Mouse (Mus musculus): ENCODE data around the gene H60b. TPM values are rescaled to one million over a fixed set of nuclear protein-coding genes. Genes with fewer than 3 reads are reported as not detected.

The H60b gene
- polyA plus RNA-seq, 1 experiment from 2014 or later = 0.57 TPM

DNA sequence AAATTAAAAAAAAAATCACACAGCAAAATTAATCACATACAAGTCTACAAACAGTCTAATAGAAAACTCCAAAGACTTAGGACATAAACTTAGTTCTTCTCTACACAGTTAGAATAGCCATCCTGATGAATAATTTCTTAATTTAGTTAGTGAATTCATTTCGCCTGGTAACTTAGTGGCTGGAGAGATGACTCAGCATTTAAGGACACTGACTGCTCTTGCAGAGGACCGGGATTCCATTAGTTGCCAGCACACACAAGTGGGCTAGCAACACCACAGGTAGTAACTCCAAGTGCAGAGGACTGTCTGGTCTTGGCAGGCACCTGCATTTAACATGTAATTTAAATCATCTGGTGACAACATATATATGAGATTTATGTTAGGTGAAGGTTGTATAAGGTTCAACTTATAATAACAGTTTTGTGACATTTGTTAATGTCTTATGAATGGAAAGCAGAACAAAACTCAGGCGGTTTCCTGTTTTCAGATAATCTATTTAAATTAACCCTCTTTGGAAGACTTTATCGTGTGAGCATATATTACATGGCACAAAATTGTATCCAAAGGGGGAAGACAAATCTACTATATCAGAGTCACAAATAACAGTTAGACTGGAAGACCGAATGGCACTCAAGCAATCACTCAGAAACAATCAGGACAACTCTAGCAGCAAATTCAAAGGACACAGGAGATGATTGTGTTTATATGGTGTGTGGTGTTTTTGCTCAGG, 138.8 kb downstream of the H60b start:
- Histone ChIP-seq H3K27me3 (ENCODE audit: control insufficient read depth, insufficient read depth, low read length) (no peaks in the 10 kb centered on the region), H3K27ac (ENCODE audit: low read depth, low read length) (no peak overlapping the region), H3K4me3 (ENCODE audit: low read depth, low read length) (no peak overlapping the region), H3K9ac (ENCODE audit: low read length) (no peak overlapping the region), H3K9me3 (ENCODE audit: control insufficient read depth, low read length) (no peaks in the 10 kb centered on the region), H3K36me3 (ENCODE audit: control insufficient read depth, insufficient read depth, low read length) (no peaks in the 10 kb centered on the region), H3K4me2 (ENCODE audit: low read depth) (no peak overlapping the region), H3K4me1 (ENCODE audit: control insufficient read depth, insufficient read depth, low read length) (no peaks in the 10 kb centered on the region)
- 77% methylated on average over 5 of the region's 5 CpGs for WGBS
- no peak for ATAC-seq (ENCODE audit: insufficient read depth, low FRiP score, low TSS enrichment)
- no peak for DNase-seq (ENCODE audit: low spot score)

GRCm38 (mm10) chr10:22297766-22298461, 139.5 kb downstream of the H60b start:
- WGBS = 69% methylated on average over 8 of the region's 8 CpGs
- Histone ChIP-seq H3K9ac (ENCODE audit: low read length) (no peak overlapping the region), H3K9me3 (ENCODE audit: control insufficient read depth, low read length) (no peaks in the 10 kb centered on the region), H3K4me3 (ENCODE audit: low read depth, low read length) (no peak overlapping the region), H3K27me3 (ENCODE audit: control insufficient read depth, insufficient read depth, low read length) (no peaks in the 10 kb centered on the region), H3K27ac (ENCODE audit: low read depth, low read length) (no peak overlapping the region), H3K36me3 (ENCODE audit: control insufficient read depth, insufficient read depth, low read length) (no peaks in the 10 kb centered on the region), H3K4me2 (ENCODE audit: low read depth) (no peak overlapping the region), H3K4me1 (ENCODE audit: control insufficient read depth, insufficient read depth, low read length) (no peaks in the 10 kb centered on the region)
- ATAC-seq (ENCODE audit: insufficient read depth, low FRiP score, low TSS enrichment) = no peak
- DNase-seq (ENCODE audit: low spot score) = no peak

GRCm38 (mm10) chr10:22299324-22299723, 140.9 kb downstream of the H60b start:
- 91% methylated on average over 2 of the region's 2 CpGs for WGBS
- Histone ChIP-seq H3K4me3 (ENCODE audit: low read depth, low read length) (no peak overlapping the region), H3K4me2 (ENCODE audit: low read depth) (no peak overlapping the region), H3K4me1 (ENCODE audit: control insufficient read depth, insufficient read depth, low read length) (no peaks in the 10 kb centered on the region), H3K9me3 (ENCODE audit: control insufficient read depth, low read length) (no peaks in the 10 kb centered on the region), H3K9ac (ENCODE audit: low read length) (no peak overlapping the region), H3K36me3 (ENCODE audit: control insufficient read depth, insufficient read depth, low read length) (no peaks in the 10 kb centered on the region), H3K27ac (ENCODE audit: low read depth, low read length) (no peak overlapping the region), H3K27me3 (ENCODE audit: control insufficient read depth, insufficient read depth, low read length) (no peaks in the 10 kb centered on the region)
- DNase-seq (ENCODE audit: low spot score) (no peak), ATAC-seq (ENCODE audit: insufficient read depth, low FRiP score, low TSS enrichment) (no peak)

GRCm38 (mm10) chr10:22301641-22302040, 143.3 kb downstream of the H60b start:
- no peaks in the 10 kb centered on the region for H3K9me3 ChIP-seq (ENCODE audit: control insufficient read depth, low read length)
- H3K4me2 ChIP-seq (ENCODE audit: low read depth) = no peak overlapping the region
- no peak overlapping the region for H3K9ac ChIP-seq (ENCODE audit: low read length)
- no peak overlapping the region for H3K4me3 ChIP-seq (ENCODE audit: low read depth, low read length)
- no peak for DNase-seq (ENCODE audit: low spot score)
- H3K27me3 ChIP-seq (ENCODE audit: control insufficient read depth, insufficient read depth, low read length) = no peaks in the 10 kb centered on the region
- H3K36me3 ChIP-seq (ENCODE audit: control insufficient read depth, insufficient read depth, low read length) = no peaks in the 10 kb centered on the region
- no peaks in the 10 kb centered on the region for H3K4me1 ChIP-seq (ENCODE audit: control insufficient read depth, insufficient read depth, low read length)
- no peak overlapping the region for H3K27ac ChIP-seq (ENCODE audit: low read depth, low read length)
- 81% methylated on average over 1 of the region's 1 CpGs for WGBS
- ATAC-seq (ENCODE audit: insufficient read depth, low FRiP score, low TSS enrichment) = no peak

DNA sequence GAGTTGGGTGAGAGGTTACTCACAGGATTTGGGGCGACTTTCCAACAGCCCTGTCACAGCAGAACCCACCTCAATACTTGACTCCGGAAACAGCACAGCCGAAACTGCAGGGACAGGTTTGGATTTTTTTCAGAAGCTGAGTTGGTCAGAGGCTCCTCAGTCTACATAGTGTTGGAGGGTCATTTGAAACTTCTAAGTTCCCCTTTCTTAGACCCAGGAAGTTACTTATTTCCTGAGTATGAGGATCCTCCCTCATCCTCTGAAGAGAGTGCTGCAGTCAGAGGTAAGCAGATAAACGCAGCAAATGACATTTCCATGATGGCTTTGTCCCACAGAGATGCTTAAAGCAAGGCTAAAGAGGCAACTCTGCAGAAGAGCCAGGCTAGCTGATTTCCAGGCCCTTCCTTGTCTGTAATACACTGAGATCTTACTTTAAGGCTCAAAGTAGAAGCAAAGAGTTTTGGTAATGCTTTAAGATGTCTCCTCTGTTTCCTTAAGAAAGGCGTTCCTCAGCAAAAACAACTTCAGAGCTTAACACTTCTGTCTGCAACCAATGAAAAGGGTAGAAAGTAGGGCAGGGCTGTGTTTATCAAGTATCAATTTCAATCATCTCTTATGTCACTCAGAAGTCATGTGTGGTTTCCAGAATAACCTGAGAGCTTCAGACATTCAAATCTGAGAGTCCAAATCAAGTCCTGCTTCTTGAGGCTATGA, 144.1 kb downstream of the H60b start:
- Histone ChIP-seq H3K9me3 (ENCODE audit: control insufficient read depth, low read length) (no peaks in the 10 kb centered on the region), H3K27me3 (ENCODE audit: control insufficient read depth, insufficient read depth, low read length) (no peaks in the 10 kb centered on the region), H3K36me3 (ENCODE audit: control insufficient read depth, insufficient read depth, low read length) (no peaks in the 10 kb centered on the region), H3K4me2 (ENCODE audit: low read depth) (no peak overlapping the region), H3K4me1 (ENCODE audit: control insufficient read depth, insufficient read depth, low read length) (no peaks in the 10 kb centered on the region), H3K9ac (ENCODE audit: low read length) (no peak overlapping the region), H3K4me3 (ENCODE audit: low read depth, low read length) (no peak overlapping the region), H3K27ac (ENCODE audit: low read depth, low read length) (no peak overlapping the region)
- ATAC-seq (ENCODE audit: insufficient read depth, low FRiP score, low TSS enrichment) (no peak), DNase-seq (ENCODE audit: low spot score) (no peak)
- 77% methylated on average over 5 of the region's 5 CpGs for WGBS

GRCm38 (mm10) chr10:22303736-22304135, 145.3 kb downstream of the H60b start:
- Histone ChIP-seq H3K9ac (ENCODE audit: low read length) (no peak overlapping the region), H3K4me2 (ENCODE audit: low read depth) (no peak overlapping the region), H3K27me3 (ENCODE audit: control insufficient read depth, insufficient read depth, low read length) (no peaks in the 10 kb centered on the region), H3K4me3 (ENCODE audit: low read depth, low read length) (no peak overlapping the region), H3K4me1 (ENCODE audit: control insufficient read depth, insufficient read depth, low read length) (no peaks in the 10 kb centered on the region), H3K27ac (ENCODE audit: low read depth, low read length) (no peak overlapping the region), H3K9me3 (ENCODE audit: control insufficient read depth, low read length) (no peaks in the 10 kb centered on the region), H3K36me3 (ENCODE audit: control insufficient read depth, insufficient read depth, low read length) (no peaks in the 10 kb centered on the region)
- WGBS = 88% methylated on average over 6 of the region's 6 CpGs
- DNase-seq (ENCODE audit: low spot score) (no peak), ATAC-seq (ENCODE audit: insufficient read depth, low FRiP score, low TSS enrichment) (no peak)

DNA sequence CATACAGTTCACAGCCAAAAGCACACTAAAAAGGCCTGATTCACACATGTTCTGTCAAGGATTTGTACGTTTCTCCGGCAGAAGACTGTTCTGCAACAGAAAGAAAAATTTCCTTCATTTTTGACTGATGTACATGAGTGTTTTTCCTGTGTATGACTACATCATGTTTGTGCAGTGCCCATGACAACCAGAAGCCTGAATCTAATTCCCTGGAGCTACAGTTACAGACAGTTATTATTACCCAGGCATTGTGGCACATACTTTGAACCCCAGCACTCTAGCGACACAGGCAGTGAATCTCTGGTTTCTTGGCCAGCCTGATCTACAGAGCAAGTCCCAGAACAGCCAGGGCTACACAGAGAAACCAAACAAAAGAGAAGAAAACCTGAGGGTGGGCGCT, 147.4 kb downstream of the H60b start:
- Histone ChIP-seq H3K4me2 (ENCODE audit: low read depth) (no peak overlapping the region), H3K36me3 (ENCODE audit: control insufficient read depth, insufficient read depth, low read length) (no peaks in the 10 kb centered on the region), H3K27me3 (ENCODE audit: control insufficient read depth, insufficient read depth, low read length) (no peaks in the 10 kb centered on the region), H3K9me3 (ENCODE audit: control insufficient read depth, low read length) (no peaks in the 10 kb centered on the region), H3K4me1 (ENCODE audit: control insufficient read depth, insufficient read depth, low read length) (no peaks in the 10 kb centered on the region), H3K27ac (ENCODE audit: low read depth, low read length) (no peak overlapping the region), H3K9ac (ENCODE audit: low read length) (no peak overlapping the region), H3K4me3 (ENCODE audit: low read depth, low read length) (no peak overlapping the region)
- ATAC-seq (ENCODE audit: insufficient read depth, low FRiP score, low TSS enrichment) (no peak), DNase-seq (ENCODE audit: low spot score) (no peak)
- WGBS = 88% methylated on average over 4 of the region's 4 CpGs

- Histone ChIP-seq H3K27me3 (ENCODE audit: control insufficient read depth, insufficient read depth, low read length) (no peaks in the 10 kb centered on the region), H3K9ac (ENCODE audit: low read length) (no peak overlapping the region), H3K36me3 (ENCODE audit: control insufficient read depth, insufficient read depth, low read length) (no peaks in the 10 kb centered on the region), H3K27ac (ENCODE audit: low read depth, low read length) (no peak overlapping the region), H3K9me3 (ENCODE audit: control insufficient read depth, low read length) (no peaks in the 10 kb centered on the region), H3K4me1 (ENCODE audit: control insufficient read depth, insufficient read depth, low read length) (no peaks in the 10 kb centered on the region), H3K4me3 (ENCODE audit: low read depth, low read length) (no peak overlapping the region), H3K4me2 (ENCODE audit: low read depth) (no peak overlapping the region)
- DNase-seq (ENCODE audit: low spot score) (no peak), ATAC-seq (ENCODE audit: insufficient read depth, low FRiP score, low TSS enrichment) (no peak)
- WGBS = 62% methylated on average over 4 of the region's 4 CpGs
Observed at GRCm38 (mm10) chr10:22306452-22306851, 148.1 kb downstream of the H60b start.

All from neural tube, embryonic 11.5 days (tissue).